Mouse (Mus musculus) liver, adult 2 months (tissue): ENCODE data around the gene Zdhhc12.

Experiments used
- CTCF ChIP-seq: fragments of 200-500 bp; IDR thresholded peaks from 2 replicates; pipeline ENCODE4 v1.5.1; 2011; ENCODE audit warnings: low read depth, low read length, control low read depth
- POLR2A ChIP-seq: fragments of 200-500 bp; IDR thresholded peaks from 2 replicates; pipeline ENCODE4 v1.6.1; 2011; ENCODE audit warnings: low read length, control low read depth; ENCODE audit not compliant: insufficient read depth; ENCODE audit errors: extremely low read depth

DNA sequence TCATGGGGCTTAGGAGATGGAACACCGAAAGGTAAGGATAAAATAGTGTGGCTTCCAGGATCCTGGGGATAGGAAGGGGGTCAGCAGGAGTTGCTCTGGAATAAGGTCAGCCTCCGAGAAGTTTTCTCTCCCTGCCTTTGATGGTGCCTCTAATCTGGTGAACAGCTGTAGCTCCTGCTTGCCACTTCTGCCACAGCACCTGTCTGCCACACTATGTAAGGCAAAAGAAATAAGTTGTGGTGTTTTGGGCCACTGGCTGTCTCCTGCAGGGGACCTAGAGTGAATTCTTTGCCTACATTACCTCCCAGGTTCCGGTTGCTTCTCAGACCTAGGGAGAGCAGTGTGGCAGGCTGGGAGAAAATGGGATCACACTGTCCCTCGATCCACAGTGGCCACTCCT is 14.7 kb downstream of the Zdhhc12 start:
- TF ChIP-seq POLR2A: no peak
- no peak for TF ChIP-seq CTCF
